Mouse (Mus musculus): ENCODE measurements at regions not wholly inside any gene's neighbourhood (a gene's known extent, or its start where the extent isn't known, plus 50 kb on each side); places are given as distances from the start of the nearest gene placed in this dataset.

GRCm38 (mm10) chr4:84203680-84204079 is 471.4 kb downstream of the Bnc2 start:
- no peak overlapping the region for H3K4me2 ChIP-seq (replicated peaks; ENCODE audit: low read depth, low read length)
- peaks cover 7% of the 10 kb centered on the region; the same call in 1 of the 2 replicates for H3K4me1 ChIP-seq (ENCODE audit: control insufficient read depth, insufficient read depth, low read length)
- no peaks in the 10 kb centered on the region for H3K27me3 ChIP-seq (ENCODE audit: control insufficient read depth, insufficient read depth, low read length)
- no peaks in the 10 kb centered on the region for H3K9me3 ChIP-seq (ENCODE audit: control insufficient read depth, low read depth, low read length)
- no peak overlapping the region for H3K27ac ChIP-seq (ENCODE audit: low read length)
- no peak overlapping the region for H3K9ac ChIP-seq (replicated peaks; ENCODE audit: low read depth, low read length)
- H3K4me3 ChIP-seq (ENCODE audit: low read depth, low read length): no peak overlapping the region
- WGBS: 46% methylated on average over 1 of the region's 1 CpGs
- H3K36me3 ChIP-seq (ENCODE audit: control insufficient read depth, insufficient read depth, low read length): no peaks in the 10 kb centered on the region
- ATAC-seq (ENCODE audit: insufficient number of reproducible peaks, insufficient read depth, low FRiP score, low read depth): no peak

- H3K27me3 ChIP-seq (ENCODE audit: control insufficient read depth, insufficient read depth, low read length): no peaks in the 10 kb centered on the region
- 0 out of 2 replicates have a peak, but pooled peaks cover 2% of the 10 kb centered on the region for H3K4me1 ChIP-seq (ENCODE audit: control insufficient read depth, insufficient read depth, low read length)
- no peak for ATAC-seq (ENCODE audit: insufficient number of reproducible peaks, insufficient read depth, low FRiP score, low read depth)
Observed at GRCm38 (mm10) chr4:84204777-84205176, 470.3 kb downstream of the Bnc2 start.

GRCm38 (mm10) chr4:84208175-84208574 is 466.9 kb downstream of the Bnc2 start:
- Histone ChIP-seq H3K4me3 (ENCODE audit: low read depth, low read length) (no peak overlapping the region), H3K4me1 (ENCODE audit: control insufficient read depth, insufficient read depth, low read length) (no peaks in the 10 kb centered on the region), H3K27ac (ENCODE audit: low read length) (no peak overlapping the region), H3K9me3 (ENCODE audit: control insufficient read depth, low read depth, low read length) (no peaks in the 10 kb centered on the region), H3K9ac (replicated peaks; ENCODE audit: low read depth, low read length) (no peak overlapping the region), H3K4me2 (replicated peaks; ENCODE audit: low read depth, low read length) (no peak overlapping the region), H3K36me3 (ENCODE audit: control insufficient read depth, insufficient read depth, low read length) (no peaks in the 10 kb centered on the region), H3K27me3 (ENCODE audit: control insufficient read depth, insufficient read depth, low read length) (no peaks in the 10 kb centered on the region)
- no peak for ATAC-seq (ENCODE audit: insufficient number of reproducible peaks, insufficient read depth, low FRiP score, low read depth)
- 69% methylated on average over 1 of the region's 1 CpGs for WGBS

More at GRCm38 (mm10) chr4:84204777-84205176, 470.3 kb downstream of the Bnc2 start:
- H3K36me3 ChIP-seq (ENCODE audit: control insufficient read depth, insufficient read depth, low read length): no peaks in the 10 kb centered on the region
- H3K4me3 ChIP-seq (ENCODE audit: low read depth, low read length): no peak overlapping the region
- H3K4me2 ChIP-seq (replicated peaks; ENCODE audit: low read depth, low read length): no peak overlapping the region
- H3K27ac ChIP-seq (ENCODE audit: low read length): no peak overlapping the region
- no peak overlapping the region for H3K9ac ChIP-seq (replicated peaks; ENCODE audit: low read depth, low read length)
- no peaks in the 10 kb centered on the region for H3K9me3 ChIP-seq (ENCODE audit: control insufficient read depth, low read depth, low read length)

- Histone ChIP-seq H3K27ac (ENCODE audit: low read length) (no peak overlapping the region), H3K36me3 (ENCODE audit: control insufficient read depth, insufficient read depth, low read length) (no peaks in the 10 kb centered on the region), H3K4me1 (ENCODE audit: control insufficient read depth, insufficient read depth, low read length) (no peaks in the 10 kb centered on the region), H3K27me3 (ENCODE audit: control insufficient read depth, insufficient read depth, low read length) (no peaks in the 10 kb centered on the region), H3K9ac (replicated peaks; ENCODE audit: low read depth, low read length) (no peak overlapping the region), H3K4me2 (replicated peaks; ENCODE audit: low read depth, low read length) (no peak overlapping the region), H3K9me3 (ENCODE audit: control insufficient read depth, low read depth, low read length) (no peaks in the 10 kb centered on the region), H3K4me3 (ENCODE audit: low read depth, low read length) (no peak overlapping the region)
- WGBS: 83% methylated on average over 2 of the region's 2 CpGs
- ATAC-seq (ENCODE audit: insufficient number of reproducible peaks, insufficient read depth, low FRiP score, low read depth): no peak
Observed at GRCm38 (mm10) chr4:84209538-84209937, 465.5 kb downstream of the Bnc2 start.

- Histone ChIP-seq H3K4me3 (ENCODE audit: low read depth, low read length) (no peak overlapping the region), H3K4me1 (ENCODE audit: control insufficient read depth, insufficient read depth, low read length) (no peaks in the 10 kb centered on the region), H3K9ac (replicated peaks; ENCODE audit: low read depth, low read length) (no peak overlapping the region), H3K4me2 (replicated peaks; ENCODE audit: low read depth, low read length) (no peak overlapping the region), H3K36me3 (ENCODE audit: control insufficient read depth, insufficient read depth, low read length) (no peaks in the 10 kb centered on the region), H3K9me3 (ENCODE audit: control insufficient read depth, low read depth, low read length) (no peaks in the 10 kb centered on the region), H3K27me3 (ENCODE audit: control insufficient read depth, insufficient read depth, low read length) (no peaks in the 10 kb centered on the region), H3K27ac (ENCODE audit: low read length) (no peak overlapping the region)
- ATAC-seq (ENCODE audit: insufficient number of reproducible peaks, insufficient read depth, low FRiP score, low read depth): no peak
- 70% methylated on average over 11 of the region's 11 CpGs for WGBS
Observed at GRCm38 (mm10) chr4:84211311-84211875, 463.7 kb downstream of the Bnc2 start.

- no peak for ATAC-seq (ENCODE audit: insufficient number of reproducible peaks, insufficient read depth, low FRiP score, low read depth)
- WGBS: 81% methylated on average over 6 of the region's 6 CpGs
- Histone ChIP-seq H3K27me3 (ENCODE audit: control insufficient read depth, insufficient read depth, low read length) (no peaks in the 10 kb centered on the region), H3K4me1 (ENCODE audit: control insufficient read depth, insufficient read depth, low read length) (no peaks in the 10 kb centered on the region), H3K27ac (ENCODE audit: low read length) (no peak overlapping the region), H3K9ac (replicated peaks; ENCODE audit: low read depth, low read length) (no peak overlapping the region), H3K4me2 (replicated peaks; ENCODE audit: low read depth, low read length) (no peak overlapping the region), H3K9me3 (ENCODE audit: control insufficient read depth, low read depth, low read length) (no peaks in the 10 kb centered on the region), H3K4me3 (ENCODE audit: low read depth, low read length) (no peak overlapping the region), H3K36me3 (ENCODE audit: control insufficient read depth, insufficient read depth, low read length) (no peaks in the 10 kb centered on the region)
Observed at GRCm38 (mm10) chr4:84212004-84212403, 463.1 kb downstream of the Bnc2 start.

- Histone ChIP-seq H3K36me3 (ENCODE audit: control insufficient read depth, insufficient read depth, low read length) (no peaks in the 10 kb centered on the region), H3K4me1 (ENCODE audit: control insufficient read depth, insufficient read depth, low read length) (no peaks in the 10 kb centered on the region), H3K27ac (ENCODE audit: low read length) (no peak overlapping the region), H3K9me3 (ENCODE audit: control insufficient read depth, low read depth, low read length) (no peaks in the 10 kb centered on the region), H3K4me3 (ENCODE audit: low read depth, low read length) (no peak overlapping the region), H3K27me3 (ENCODE audit: control insufficient read depth, insufficient read depth, low read length) (no peaks in the 10 kb centered on the region), H3K4me2 (replicated peaks; ENCODE audit: low read depth, low read length) (no peak overlapping the region), H3K9ac (replicated peaks; ENCODE audit: low read depth, low read length) (no peak overlapping the region)
- WGBS: 62% methylated on average over 8 of the region's 8 CpGs
- ATAC-seq (ENCODE audit: insufficient number of reproducible peaks, insufficient read depth, low FRiP score, low read depth): no peak
Observed at GRCm38 (mm10) chr4:84214523-84214922, 460.6 kb downstream of the Bnc2 start.

GRCm38 (mm10) chr4:84218961-84219360 is 456.1 kb downstream of the Bnc2 start:
- WGBS: 78% methylated on average over 4 of the region's 4 CpGs
- Histone ChIP-seq H3K9me3 (ENCODE audit: control insufficient read depth, low read depth, low read length) (no peaks in the 10 kb centered on the region), H3K4me3 (ENCODE audit: low read depth, low read length) (no peak overlapping the region)

GRCm38 (mm10) chr4:84222057-84222717 is 452.9 kb downstream of the Bnc2 start:
- WGBS: 70% methylated on average over 4 of the region's 4 CpGs
- Histone ChIP-seq H3K27ac (ENCODE audit: low read length) (peak overlapping the region; percentile 58; the same call in 1 of the 2 replicates), H3K27me3 (ENCODE audit: control insufficient read depth, insufficient read depth, low read length) (no peaks in the 10 kb centered on the region), H3K36me3 (ENCODE audit: control insufficient read depth, insufficient read depth, low read length) (no peaks in the 10 kb centered on the region), H3K4me3 (ENCODE audit: low read depth, low read length) (no peak overlapping the region), H3K4me1 (ENCODE audit: control insufficient read depth, insufficient read depth, low read length) (no peaks in the 10 kb centered on the region), H3K9ac (replicated peaks; ENCODE audit: low read depth, low read length) (no peak overlapping the region), H3K4me2 (replicated peaks; ENCODE audit: low read depth, low read length) (no peak overlapping the region), H3K9me3 (ENCODE audit: control insufficient read depth, low read depth, low read length) (no peaks in the 10 kb centered on the region)
- ATAC-seq (ENCODE audit: insufficient number of reproducible peaks, insufficient read depth, low FRiP score, low read depth): peak; percentile 76; the same call in 1 of the 2 replicates

More at GRCm38 (mm10) chr4:84218961-84219360, 456.1 kb downstream of the Bnc2 start:
- no peak overlapping the region for H3K9ac ChIP-seq (replicated peaks; ENCODE audit: low read depth, low read length)
- H3K4me1 ChIP-seq (ENCODE audit: control insufficient read depth, insufficient read depth, low read length): no peaks in the 10 kb centered on the region
- H3K36me3 ChIP-seq (ENCODE audit: control insufficient read depth, insufficient read depth, low read length): no peaks in the 10 kb centered on the region
- H3K27ac ChIP-seq (ENCODE audit: low read length): no peak overlapping the region
- ATAC-seq (ENCODE audit: insufficient number of reproducible peaks, insufficient read depth, low FRiP score, low read depth): no peak
- H3K27me3 ChIP-seq (ENCODE audit: control insufficient read depth, insufficient read depth, low read length): no peaks in the 10 kb centered on the region
- no peak overlapping the region for H3K4me2 ChIP-seq (replicated peaks; ENCODE audit: low read depth, low read length)
